Mouse (Mus musculus) fat pad, adult 2 months (tissue): ENCODE data around the gene Gm3573.
"Not testable (repeated sequence)": the region's sequence is repeated elsewhere in the genome, so short reads cannot be mapped to it uniquely, and the experiment has no call there.

ENCODE experiments used
- DNase-seq: peaks from one replicate; pipeline ENCODE4 v3.0.0-alpha.2; 2011; ENCODE audit warnings: low read depth, low spot score; ENCODE audit errors: extremely low read depth

Gene Gm3573

DNA sequence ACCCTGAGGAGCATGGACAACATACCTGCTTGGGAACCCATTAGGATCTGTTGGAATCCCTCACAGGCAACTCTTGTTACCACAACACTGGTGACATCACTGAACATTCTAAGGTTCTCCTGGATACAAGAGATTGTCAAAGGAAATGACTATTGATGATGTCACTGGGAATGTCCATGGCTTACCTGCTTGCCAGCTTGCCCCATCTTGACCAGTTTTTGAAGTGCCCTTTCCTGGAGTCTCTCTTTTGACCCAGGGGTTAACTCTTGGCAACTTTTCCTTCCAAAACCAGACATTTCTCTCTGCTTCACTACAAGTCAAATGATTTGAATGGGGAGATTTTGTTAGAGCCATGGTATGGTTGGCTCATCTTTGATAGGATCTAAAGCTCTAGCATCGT is at the start of gene Gm3573:
Gm3573 (minus strand) TSS at position 101 of the 400 bp plus-strand sequence.
- not testable (repeated sequence) for DNase-seq

DNA sequence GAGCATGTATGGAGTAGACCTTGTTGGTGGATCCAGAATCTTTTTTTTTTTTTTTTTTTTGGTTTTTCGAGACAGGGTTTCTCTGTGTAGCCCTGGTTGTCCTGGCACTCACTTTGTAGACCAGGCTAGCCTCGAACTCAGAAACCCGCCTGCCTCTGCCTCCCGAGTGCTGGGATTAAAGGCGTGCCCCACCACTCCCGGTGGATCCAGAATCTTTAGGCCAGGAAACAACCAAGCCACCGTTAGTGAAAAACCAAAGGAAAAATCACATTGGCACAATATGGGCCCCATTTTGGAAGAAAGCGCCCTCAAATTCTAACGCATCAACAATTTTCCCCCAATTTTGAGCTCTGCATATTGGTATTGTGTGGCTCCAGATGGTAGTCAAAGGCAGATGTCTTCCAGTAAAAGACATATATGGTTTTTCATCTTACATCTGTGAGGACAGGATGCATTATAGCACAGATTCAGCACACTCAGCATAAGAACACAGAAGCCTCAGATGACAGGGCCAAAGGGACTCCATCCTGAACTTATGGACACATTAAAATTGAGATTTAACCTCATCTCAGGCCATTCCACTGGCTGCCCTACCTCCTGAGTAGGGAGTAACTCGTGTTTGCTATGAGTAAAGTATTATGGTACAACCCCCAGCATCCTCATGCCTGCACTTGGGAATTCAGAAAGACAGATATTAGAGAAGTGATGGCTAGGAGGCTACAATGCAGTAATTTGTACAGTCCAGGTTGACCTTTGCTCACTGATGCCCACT is 26.4 kb upstream of the Gm3573 start:
- DNase-seq: not testable (repeated sequence)

- DNase-seq: not testable (repeated sequence)
Observed at GRCm38 (mm10) chr14:42183936-42184335, 6.7 kb downstream of the Gm3573 start.

DNA sequence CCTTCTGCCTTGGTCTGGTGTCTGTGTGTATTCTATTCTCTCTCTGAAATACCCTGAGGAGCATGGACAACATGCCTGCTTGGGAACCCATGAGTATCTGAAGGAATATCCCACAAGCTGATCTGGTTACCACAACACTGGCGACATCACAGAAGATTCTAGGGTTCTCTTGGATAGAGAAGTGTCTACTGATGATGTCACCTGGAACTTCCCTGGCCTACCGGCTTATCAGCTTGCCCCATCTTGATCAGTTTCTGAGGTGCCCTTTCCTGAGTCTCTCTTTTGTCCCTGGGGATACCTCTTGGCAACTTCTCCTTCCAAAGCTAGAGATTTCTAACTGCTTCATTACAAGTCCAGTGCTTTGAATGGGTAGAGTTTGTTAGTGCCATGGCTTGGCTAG is 28.1 kb downstream of the Gm3573 start, which contains the start of gene Gm17027:
Gm17027 (minus strand) TSS at position 101 of the 400 bp plus-strand sequence.
- DNase-seq: not testable (repeated sequence)
